Mouse (Mus musculus) erythroblast, embryonic 14.5 days (primary cell): ENCODE results near the gene G6pc.

Experiments used
- GATA1 ChIP-seq: IDR thresholded peaks from 2 replicates; pipeline ENCODE4 v1.6.1; 2012; ENCODE audit warnings: low read length, inconsistent platforms, mixed read lengths
- TAL1 ChIP-seq: IDR thresholded peaks from 3 replicates; pipeline ENCODE4 v1.6.1; 2012; ENCODE audit warnings: low read length, inconsistent platforms, mixed read lengths

DNA sequence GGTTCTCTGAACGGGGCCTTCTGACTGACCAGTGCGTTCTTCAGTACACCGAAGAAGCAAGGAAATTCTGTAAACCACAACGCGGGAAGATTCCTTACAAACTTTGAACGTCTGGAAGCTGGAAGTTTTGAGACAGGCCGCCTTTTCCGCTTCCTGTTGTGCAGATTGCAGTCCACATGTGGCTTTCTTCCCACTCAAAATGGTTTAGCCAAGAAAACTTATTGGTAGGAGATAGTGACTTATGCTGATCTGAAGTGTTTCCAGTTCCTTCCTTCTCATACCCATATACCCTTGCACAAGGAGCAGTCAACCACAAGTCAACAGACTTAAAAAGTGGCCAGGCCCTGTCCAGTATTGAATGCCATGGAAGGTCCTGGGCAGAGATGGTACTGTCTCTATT is 58.8 kb downstream of the G6pc start:
- TF ChIP-seq TAL1 (no peak), GATA1 (no peak)
